In genomic region chr12:84450718-84451646, GRCm38 (mm10) we compare ENCODE assay signal across 8 mouse cellular contexts. TPM values are rescaled to one million over a fixed set of nuclear protein-coding genes. Genes with fewer than 3 reads are reported as not detected.
DNase-seq lines count a peak whose midpoint lies in the region; ATAC-seq and TF ChIP-seq lines count a peak whose summit lies in the region.

TSS of gene Aldh6a1 (minus strand) at chr12:84451004.
TSS of gene Lin52 (plus strand) at chr12:84451422.

- H3K4me1 ChIP-seq in CH12.LX (ENCODE audit: control insufficient read depth in 1 of 2, insufficient read depth in 2 of 2): peaks cover 0 to 31% of the 10 kb centered on the region in 2 experiments; a peak in 2 of 4 replicates
- H3K4me1 ChIP-seq in forebrain, embryonic 11.5 days (replicated peaks; ENCODE audit: control insufficient read depth, insufficient read depth, low read length): peaks cover 4% of the 10 kb centered on the region; the same call in 1 of the 2 replicates
- H3K4me1 ChIP-seq in heart, embryonic 16.5 days (ENCODE audit: control insufficient read depth, insufficient read depth, low read length): peaks cover 13% of the 10 kb centered on the region
- H3K4me1 ChIP-seq in liver, embryonic 15.5 days (replicated peaks): peaks cover 38% of the 10 kb centered on the region
- H3K4me1 ChIP-seq in neural tube, embryonic 12.5 days: peaks cover 12% of the 10 kb centered on the region

- peak within 1 kb of the TSS; percentile 83 to 98 (median 97) for H3K4me3 ChIP-seq in CH12.LX (replicated peaks in 1 of 3; ENCODE audit: low read depth in 2 of 3, low read length in 2 of 3, poor library complexity in 1 of 3)
- H3K4me3 ChIP-seq in forebrain, embryonic 11.5 days (ENCODE audit: low read depth, low read length): peak within 1 kb of the TSS; percentile 82
- peak within 1 kb of the TSS; percentile 95 for H3K4me3 ChIP-seq in heart, embryonic 16.5 days (ENCODE audit: low read length)
- peak within 1 kb of the TSS; percentile 76 for H3K4me3 ChIP-seq in liver, embryonic 15.5 days (replicated peaks)
- H3K4me3 ChIP-seq in neural tube, embryonic 12.5 days: peak within 1 kb of the TSS; percentile 66

- H3K9ac ChIP-seq in CH12.LX (ENCODE audit: insufficient read depth, low read depth): peak within 1 kb of the TSS; percentile 97
- peak within 1 kb of the TSS; percentile 71 for H3K9ac ChIP-seq in forebrain, embryonic 11.5 days (ENCODE audit: low read length)
- peak within 1 kb of the TSS; percentile 86 for H3K9ac ChIP-seq in heart, embryonic 16.5 days (ENCODE audit: low read length)
- peak within 1 kb of the TSS; percentile 73 for H3K9ac ChIP-seq in liver, embryonic 15.5 days
- H3K9ac ChIP-seq in neural tube, embryonic 12.5 days: peak within 1 kb of the TSS; percentile 71

- in situ Hi-C loops in CH12.LX (cut with MboI; ENCODE audit: low pct_ligation_motif_present, low pct_unique_long_range_greater_than_20kb, low sequenced_read_pairs): no loop called here

- no peaks in the 10 kb centered on the region for H3K9me3 ChIP-seq in CH12.LX (replicated peaks; ENCODE audit: low read length)
- H3K9me3 ChIP-seq in forebrain, embryonic 11.5 days (ENCODE audit: control insufficient read depth, low read length): no peaks in the 10 kb centered on the region
- no peaks in the 10 kb centered on the region for H3K9me3 ChIP-seq in heart, embryonic 16.5 days (replicated peaks; ENCODE audit: control insufficient read depth, low read length)
- H3K9me3 ChIP-seq in liver, embryonic 15.5 days (replicated peaks): no peaks in the 10 kb centered on the region
- no peaks in the 10 kb centered on the region for H3K9me3 ChIP-seq in neural tube, embryonic 12.5 days

- TF ChIP-seq RAD21 in CH12.LX (IDR thresholded peaks at IDR 0.05; ENCODE audit: low read depth, low read length): no peak

- DNase-seq in CH12.LX (ENCODE audit: extremely low read depth): peak; percentile 100
- DNase-seq in c-Kit-positive CD71-positive TER-119-negative erythroid progenitor cells, embryonic 14.5 days (ENCODE audit: low read depth): peak; percentile 100
- peak; percentile 95 for DNase-seq in forebrain, embryonic 11.5 days (ENCODE audit: low spot score)
- DNase-seq in kidney, postnatal 36 days: peak; percentile 98 to 100
- peak; percentile 100 for DNase-seq in telencephalon, adult 2 months (ENCODE audit: low read depth, low spot score)

- under 1% methylated on average over 49 of the region's 49 CpGs for WGBS in forebrain, embryonic 11.5 days
- under 1% methylated on average over 49 of the region's 49 CpGs for WGBS in heart, embryonic 16.5 days
- under 1% methylated on average over 49 of the region's 49 CpGs for WGBS in liver, embryonic 15.5 days (ENCODE audit: insufficient replicate concordance)
- under 1% methylated on average over 49 of the region's 49 CpGs for WGBS in neural tube, embryonic 12.5 days

- H3K27ac ChIP-seq in CH12.LX (ENCODE audit: insufficient read depth, low read depth): peak within 1 kb of the TSS; percentile 16; the same call in 1 of the 2 replicates
- no peak within 1 kb of the TSS for H3K27ac ChIP-seq in forebrain, embryonic 11.5 days (ENCODE audit: low read depth, low read length)
- H3K27ac ChIP-seq in heart, embryonic 16.5 days (ENCODE audit: low read length): peak within 1 kb of the TSS; percentile 94
- H3K27ac ChIP-seq in liver, embryonic 15.5 days (replicated peaks): peak within 1 kb of the TSS; percentile 85
- no peak within 1 kb of the TSS; the same call in 1 of the 2 replicates for H3K27ac ChIP-seq in neural tube, embryonic 12.5 days

- peak; percentile 74 for TF ChIP-seq POLR2A in CH12.LX (IDR thresholded peaks at IDR 0.05; ENCODE audit: low read depth, low read length)

- peaks cover 19% of the 10 kb centered on the region for H3K79me2 ChIP-seq in CH12.LX (replicated peaks; ENCODE audit: control insufficient read depth, extremely low read depth, insufficient read depth, poor library complexity, severe bottlenecking)

- H3K4me2 ChIP-seq in CH12.LX (ENCODE audit: insufficient read depth, low read depth, poor library complexity, severe bottlenecking): peak within 1 kb of the TSS; percentile 91
- H3K4me2 ChIP-seq in forebrain, embryonic 11.5 days (ENCODE audit: low read depth, low read length, severe bottlenecking): peak within 1 kb of the TSS; percentile 85
- H3K4me2 ChIP-seq in heart, embryonic 16.5 days (ENCODE audit: low read depth, low read length): peak within 1 kb of the TSS; percentile 99
- H3K4me2 ChIP-seq in liver, embryonic 15.5 days: peak within 1 kb of the TSS; percentile 90
- peak within 1 kb of the TSS; percentile 96 for H3K4me2 ChIP-seq in neural tube, embryonic 12.5 days (replicated peaks)

- TF ChIP-seq CTCF in CH12.LX (conservative IDR thresholded peaks at IDR 0.05 in 1 of 2, IDR thresholded peaks at IDR 0.05 in 1 of 2; ENCODE audit: low read depth in 2 of 2, low read length in 2 of 2): no peak

- dilution Hi-C loops in CH12.LX (cut with MboI; ENCODE audit: extremely low pct_ligation_motif_present, extremely low pct_unique_long_range_greater_than_20kb, low sequenced_read_pairs): no loop called here

- peak; percentile 98 for ATAC-seq in forebrain, embryonic 11.5 days (replicated peaks; ENCODE audit: low FRiP score)
- ATAC-seq in heart, embryonic 16.5 days (replicated peaks; ENCODE audit: extremely low read depth, insufficient read depth, low FRiP score): peak; percentile 97
- peak; percentile 95 for ATAC-seq in liver, embryonic 15.5 days (ENCODE audit: insufficient read depth)
- peak; percentile 99 for ATAC-seq in neural tube, embryonic 12.5 days (ENCODE audit: low FRiP score, low read depth)

- peaks cover 3% of the 10 kb centered on the region for H3K27me3 ChIP-seq in CH12.LX (replicated peaks)
- H3K27me3 ChIP-seq in forebrain, embryonic 11.5 days (ENCODE audit: control insufficient read depth, insufficient read depth, low read length): no peaks in the 10 kb centered on the region; the same call in 1 of the 2 replicates
- no peaks in the 10 kb centered on the region for H3K27me3 ChIP-seq in heart, embryonic 16.5 days (ENCODE audit: control insufficient read depth, insufficient read depth, low read length)
- peaks cover 14% of the 10 kb centered on the region; the same call in 1 of the 2 replicates for H3K27me3 ChIP-seq in liver, embryonic 15.5 days
- H3K27me3 ChIP-seq in neural tube, embryonic 12.5 days (replicated peaks): no peaks in the 10 kb centered on the region

- TF ChIP-seq EP300 in CH12.LX (IDR thresholded peaks at IDR 0.05; ENCODE audit: low read length): 0 out of 2 replicates have a peak, but pooled peaks have one; percentile 39

- peaks cover 5 to 16% of the 10 kb centered on the region in 2 experiments for H3K36me3 ChIP-seq in CH12.LX (replicated peaks in 1 of 2; ENCODE audit: control insufficient read depth in 1 of 2, insufficient read depth in 1 of 2, low read length in 1 of 2)
- H3K36me3 ChIP-seq in forebrain, embryonic 11.5 days (ENCODE audit: control insufficient read depth, insufficient read depth, low read length): no peaks in the 10 kb centered on the region
- H3K36me3 ChIP-seq in heart, embryonic 16.5 days (ENCODE audit: control insufficient read depth, insufficient read depth): no peaks in the 10 kb centered on the region
- 0 out of 2 replicates have a peak, but pooled peaks cover 4% of the 10 kb centered on the region for H3K36me3 ChIP-seq in liver, embryonic 15.5 days (replicated peaks)
- no peaks in the 10 kb centered on the region for H3K36me3 ChIP-seq in neural tube, embryonic 12.5 days

TF ChIP-seq in CH12.LX, 34 proteins besides CTCF, POLR2A, EP300 and RAD21 (continues in another document):
- no peak for TF ChIP-seq PAX5 (IDR thresholded peaks at IDR 0.05; ENCODE audit: low read length)
- peak; percentile 75 for TF ChIP-seq HCFC1 (IDR thresholded peaks at IDR 0.05; ENCODE audit: low read depth, low read length)
- TF ChIP-seq ETS1 (conservative IDR thresholded peaks at IDR 0.05; ENCODE audit: low read depth, low read length): 0 out of 2 replicates have a peak, but pooled peaks have one; percentile 2
- TF ChIP-seq USF1 (IDR thresholded peaks at IDR 0.05; ENCODE audit: low read depth, low read length): peak; percentile 95
- peak; percentile 69; the same call in 1 of the 2 replicates for TF ChIP-seq MAZ (IDR thresholded peaks at IDR 0.05; ENCODE audit: low read depth, low read length)
- TF ChIP-seq MYC (IDR thresholded peaks at IDR 0.05; ENCODE audit: low read depth, low read length): peak; percentile 42; the same call in 1 of the 2 replicates
- peak; percentile 88 for TF ChIP-seq NELFE (IDR thresholded peaks at IDR 0.05; ENCODE audit: low read depth, low read length)
- TF ChIP-seq RCOR1 (conservative IDR thresholded peaks at IDR 0.05; ENCODE audit: low read depth, low read length): 0 out of 2 replicates have a peak, but pooled peaks have one; percentile 64
- TF ChIP-seq CHD2 (IDR thresholded peaks at IDR 0.05; ENCODE audit: low read length): peak; percentile 73
- TF ChIP-seq IRF4 (IDR thresholded peaks at IDR 0.05; ENCODE audit: low read depth, low read length): 0 out of 2 replicates have a peak, but pooled peaks have one; percentile 48
- TF ChIP-seq E2F4 (IDR thresholded peaks at IDR 0.05; ENCODE audit: insufficient replicate concordance, low read depth, low read length): peak; percentile 98
- TF ChIP-seq MXI1 (IDR thresholded peaks at IDR 0.05; ENCODE audit: low read depth, low read length): peak; percentile 76
- peak; percentile 67 for TF ChIP-seq ZMIZ1 (IDR thresholded peaks at IDR 0.05; ENCODE audit: low read depth, low read length)
- TF ChIP-seq MAFK (IDR thresholded peaks at IDR 0.05; ENCODE audit: insufficient replicate concordance, low read length): peak; percentile 50; the same call in 1 of the 2 replicates
- TF ChIP-seq UBTF (IDR thresholded peaks at IDR 0.05; ENCODE audit: low read depth, low read length): no peak

RNA-seq across cellular contexts. Expression of gene Aldh6a1, which starts in this region (rescaled TPM):
- 2.1 and 2.2 TPM in 2 replicates for total RNA-seq in CH12.LX (2012; rRNA removed)
- total RNA-seq in CH12.LX (2014; rRNA removed): 4.2 and 4.6 TPM in 2 replicates
- polyA plus RNA-seq in CH12.LX (2012; ENCODE audit: insufficient read length, low read depth): 1.6 and 1.9 TPM in 2 replicates
- 20.8 and 21.0 TPM in 2 replicates for polyA plus RNA-seq in forebrain, embryonic 11.5 days (2014; fragmentation: Nextera tagmentation; extraction: Ambion mirVana)
- polyA plus RNA-seq in heart, embryonic 16.5 days (2015; fragmentation: Nextera tagmentation; extraction: Ambion mirVana): 70.3 and 72.9 TPM in 2 replicates
- polyA plus RNA-seq in liver, embryonic 15.5 days (2015; fragmentation: Nextera tagmentation; extraction: Ambion mirVana): 33.7 and 38.1 TPM in 2 replicates
- polyA plus RNA-seq in neural tube, embryonic 12.5 days (2016; fragmentation: Nextera tagmentation; extraction: Ambion mirVana): 24.0 and 25.9 TPM in 2 replicates

RNA-seq across cellular contexts. Expression of gene Lin52, which starts in this region (rescaled TPM):
- total RNA-seq in CH12.LX (2012; rRNA removed): 5.9 and 6.8 TPM in 2 replicates
- total RNA-seq in CH12.LX (2014; rRNA removed): 16.2 and 17.0 TPM in 2 replicates
- polyA plus RNA-seq in CH12.LX (2012; ENCODE audit: insufficient read length, low read depth): 8.7 and 10.5 TPM in 2 replicates
- polyA plus RNA-seq in forebrain, embryonic 11.5 days (2014; fragmentation: Nextera tagmentation; extraction: Ambion mirVana): 36.5 and 38.6 TPM in 2 replicates
- 16.2 and 18.1 TPM in 2 replicates for polyA plus RNA-seq in heart, embryonic 16.5 days (2015; fragmentation: Nextera tagmentation; extraction: Ambion mirVana)
- polyA plus RNA-seq in liver, embryonic 15.5 days (2015; fragmentation: Nextera tagmentation; extraction: Ambion mirVana): 11.9 and 13.3 TPM in 2 replicates
- polyA plus RNA-seq in neural tube, embryonic 12.5 days (2016; fragmentation: Nextera tagmentation; extraction: Ambion mirVana): 33.1 and 34.0 TPM in 2 replicates

Comparison
In these comparisons a context has a peak if more than half of its experiments do, and no peak if none do; other contexts are left out.
1. H3K27ac ChIP-seq: peak in CH12.LX (single experiment), heart, embryonic 16.5 days (single experiment) and liver, embryonic 15.5 days (single experiment); none in forebrain, embryonic 11.5 days (single experiment) and neural tube, embryonic 12.5 days (single experiment).
2. Peak in every context shown above with its lines, with median percentiles within 50 percentile points of each other: DNase-seq, H3K4me2 ChIP-seq, H3K4me3 ChIP-seq, H3K9ac ChIP-seq and ATAC-seq.